Mouse (Mus musculus) testis, adult 2 months (tissue): ENCODE data around the gene Kri1. TPM values are rescaled to one million over a fixed set of nuclear protein-coding genes. Genes with fewer than 3 reads are reported as not detected.

ENCODE experiments used
- H3K27ac ChIP-seq: fragments of 200-500 bp; 2 replicates; pipeline ENCODE4 v1.5.1; 2012; ENCODE audit warnings: low read depth, low read length; ENCODE audit not compliant: control insufficient read depth, insufficient read depth
- H3K27me3 ChIP-seq: fragments of 200-500 bp; 2 replicates; pipeline ENCODE4 v1.6.1; 2012; ENCODE audit warnings: mild to moderate bottlenecking, low read length, moderate library complexity; ENCODE audit not compliant: control insufficient read depth, insufficient read depth
- H3K36me3 ChIP-seq: fragments of 200-500 bp; 2 replicates; pipeline ENCODE4 v1.6.1; 2012; ENCODE audit warnings: mild to moderate bottlenecking, low read length; ENCODE audit not compliant: control insufficient read depth, insufficient read depth
- H3K4me1 ChIP-seq: fragments of 200-500 bp; 2 replicates; pipeline ENCODE4 v1.6.1; 2012; ENCODE audit warnings: low read length; ENCODE audit not compliant: control insufficient read depth, insufficient read depth
- H3K4me3 ChIP-seq: fragments of 200-500 bp; 2 replicates; pipeline ENCODE4 v1.5.1; 2012; ENCODE audit warnings: low read depth, mild to moderate bottlenecking, low read length, moderate library complexity, mixed read lengths; ENCODE audit not compliant: control insufficient read depth
- CTCF ChIP-seq: fragments of 200-500 bp; IDR thresholded peaks from 2 replicates; pipeline ENCODE4 v1.5.1; 2012; ENCODE audit warnings: low read depth, mild to moderate bottlenecking, inconsistent platforms, low read length, moderate library complexity; ENCODE audit not compliant: control insufficient read depth, insufficient read depth, insufficient replicate concordance
- POLR2A ChIP-seq: fragments of 200-500 bp; IDR thresholded peaks from 2 replicates; pipeline ENCODE4 v1.6.1; 2012; ENCODE audit warnings: low read depth, mild to moderate bottlenecking, inconsistent platforms, low read length, moderate library complexity; ENCODE audit not compliant: control insufficient read depth
- polyA plus RNA-seq: library from polyadenylated mRNA; depleted of rRNA; stranded (reverse); fragments of >200 nt; gene quantifications from 2 replicates; pipeline ENCODE4 v1.2.3, GENCODE M21; 2012

Gene Kri1
- polyA plus RNA-seq, 1 experiment = 35.0 TPM

- TF ChIP-seq POLR2A (no peak), CTCF (no peak)
- H3K36me3 ChIP-seq = no peaks in the 10 kb centered on the region
- no peaks in the 10 kb centered on the region for H3K27me3 ChIP-seq
- H3K27ac ChIP-seq = no peak overlapping the region
- peaks cover 5% of the 10 kb centered on the region for H3K4me1 ChIP-seq
- H3K4me3 ChIP-seq = no peak overlapping the region
Observed at GRCm38 (mm10) chr9:21250509-21250908, 37.3 kb downstream of the Kri1 start.

GRCm38 (mm10) chr9:21249629-21250508 lies 37.9 kb downstream of the Kri1 start:
- Histone ChIP-seq H3K27me3 (no peaks in the 10 kb centered on the region), H3K36me3 (no peaks in the 10 kb centered on the region)
- TF ChIP-seq CTCF (no peak), POLR2A (no peak)

GRCm38 (mm10) chr9:21248326-21248725 lies 39.4 kb downstream of the Kri1 start, which contains the start of gene S1pr5:
TSS of gene S1pr5 (minus strand) at chr9:21248443.
- H3K36me3 ChIP-seq = no peaks in the 10 kb centered on the region
- TF ChIP-seq POLR2A (no peak), CTCF (no peak)
- H3K27me3 ChIP-seq = no peaks in the 10 kb centered on the region

More at GRCm38 (mm10) chr9:21249629-21250508, 37.9 kb downstream of the Kri1 start:
- no peak overlapping the region for H3K27ac ChIP-seq
- no peak overlapping the region for H3K4me3 ChIP-seq
- peaks cover 5% of the 10 kb centered on the region for H3K4me1 ChIP-seq

GRCm38 (mm10) chr9:21246342-21246741 lies 41.4 kb downstream of the Kri1 start:
- H3K27me3 ChIP-seq = no peaks in the 10 kb centered on the region
- TF ChIP-seq CTCF (no peak), POLR2A (no peak)
- no peak overlapping the region for H3K27ac ChIP-seq

More at GRCm38 (mm10) chr9:21248326-21248725, 39.4 kb downstream of the Kri1 start, which contains the start of gene S1pr5:
- no peak within 1 kb of the TSS; the same call in 1 of the 2 replicates for H3K4me3 ChIP-seq
- H3K27ac ChIP-seq = no peak within 1 kb of the TSS
- H3K4me1 ChIP-seq = peaks cover 14% of the 10 kb centered on the region

GRCm38 (mm10) chr9:21245113-21245487 lies 42.7 kb downstream of the Kri1 start:
- Histone ChIP-seq H3K27ac (no peak overlapping the region), H3K27me3 (no peaks in the 10 kb centered on the region), H3K4me1 (peaks cover 14% of the 10 kb centered on the region), H3K4me3 (no peak overlapping the region; the same call in 1 of the 2 replicates), H3K36me3 (no peaks in the 10 kb centered on the region)
- TF ChIP-seq POLR2A = no peak

More at GRCm38 (mm10) chr9:21246342-21246741, 41.4 kb downstream of the Kri1 start:
- Histone ChIP-seq H3K4me1 (peaks cover 14% of the 10 kb centered on the region), H3K36me3 (no peaks in the 10 kb centered on the region), H3K4me3 (no peak overlapping the region)

GRCm38 (mm10) chr9:21244428-21245112 lies 43.2 kb downstream of the Kri1 start:
- no peaks in the 10 kb centered on the region for H3K27me3 ChIP-seq
- TF ChIP-seq CTCF = no peak
- no peak for TF ChIP-seq POLR2A
- H3K4me1 ChIP-seq = peaks cover 15% of the 10 kb centered on the region
- H3K27ac ChIP-seq = no peak overlapping the region
- peak overlapping the region; percentile 38 for H3K4me3 ChIP-seq
- no peaks in the 10 kb centered on the region for H3K36me3 ChIP-seq

GRCm38 (mm10) chr9:21243826-21244427 lies 43.8 kb downstream of the Kri1 start:
- TF ChIP-seq POLR2A = no peak
- TF ChIP-seq CTCF = no peak
- H3K27ac ChIP-seq = no peak overlapping the region
- H3K4me1 ChIP-seq = peaks cover 17% of the 10 kb centered on the region

More at GRCm38 (mm10) chr9:21243826-21244427, 43.8 kb downstream of the Kri1 start:
- no peaks in the 10 kb centered on the region for H3K36me3 ChIP-seq
- peak overlapping the region; percentile 12 for H3K4me3 ChIP-seq
- H3K27me3 ChIP-seq = no peaks in the 10 kb centered on the region
